Mouse (Mus musculus) cerebellum, adult 2 months (tissue): ENCODE data around the gene Cds2.
"Not testable (repeated sequence)": the region's sequence is repeated elsewhere in the genome, so short reads cannot be mapped to it uniquely, and the experiment has no call there.

ENCODE experiments used
- CTCF ChIP-seq: fragments of 200-500 bp; IDR thresholded peaks from 2 replicates; pipeline ENCODE4 v1.5.1; 2011; ENCODE audit warnings: low read depth, mild to moderate bottlenecking, control low read depth, low read length, moderate library complexity, borderline replicate concordance; ENCODE audit not compliant: insufficient read depth
- POLR2A ChIP-seq: fragments of 200-500 bp; IDR thresholded peaks from 2 replicates; pipeline ENCODE4 v1.6.1; 2011; ENCODE audit warnings: low read length, control low read depth, borderline replicate concordance; ENCODE audit not compliant: insufficient read depth

GRCm38 (mm10) chr2:132314057-132314456 lies 51.1 kb downstream of the Cds2 start:
- not testable (repeated sequence) for TF ChIP-seq CTCF, POLR2A
